Mouse (Mus musculus) forebrain, embryonic 13.5 days (tissue): ENCODE results near the gene Arhgef33. TPM values are rescaled to one million over a fixed set of nuclear protein-coding genes. Genes with fewer than 3 reads are reported as not detected.

Source experiments
- ATAC-seq: fragments of 200-750 bp; cut with Nextera tagmentation; 2 replicates; pipeline ENCODE4 v1.8.0; 2017
- H3K27ac ChIP-seq: fragments of 300-500 bp; sonication (generic); 2 replicates; pipeline ENCODE4 v1.5.1; 2015; ENCODE audit warnings: inconsistent platforms, mild to moderate bottlenecking, moderate library complexity
- H3K27me3 ChIP-seq: fragments of 300-500 bp; sonication (generic); 2 replicates; pipeline ENCODE4 v1.6.1; 2015; ENCODE audit warnings: mild to moderate bottlenecking, inconsistent platforms
- H3K36me3 ChIP-seq: fragments of 300-500 bp; sonication (generic); 2 replicates; pipeline ENCODE4 v1.6.1; 2015; ENCODE audit warnings: mild to moderate bottlenecking, inconsistent platforms; ENCODE audit not compliant: poor library complexity, severe bottlenecking
- H3K4me1 ChIP-seq: fragments of 300-500 bp; sonication (generic); 2 replicates; pipeline ENCODE4 v1.6.1; 2015; ENCODE audit warnings: inconsistent platforms
- H3K4me2 ChIP-seq: fragments of 300-500 bp; sonication (generic); 2 replicates; pipeline ENCODE4 v1.6.1; 2015; ENCODE audit warnings: inconsistent platforms, mild to moderate bottlenecking, moderate library complexity
- H3K4me3 ChIP-seq: fragments of 300-500 bp; sonication (generic); 2 replicates; pipeline ENCODE4 v1.5.1; 2015; ENCODE audit warnings: mild to moderate bottlenecking, inconsistent platforms
- H3K9ac ChIP-seq: fragments of 300-500 bp; sonication (generic); 2 replicates; pipeline ENCODE4 v1.6.1; 2015; ENCODE audit warnings: mild to moderate bottlenecking, inconsistent platforms
- H3K9me3 ChIP-seq: fragments of 300-500 bp; sonication (generic); replicated peaks from 2 replicates; pipeline ENCODE4 v1.6.1; 2016; ENCODE audit warnings: inconsistent platforms
- WGBS: fragments of 180-500 bp; shearing (Covaris S2); methylation state at CpG from one replicate; pipeline ENCODE4 v1.1.7; 2015; 5-methylcytosine and 5-hydroxymethylcytosine counted together
- polyA plus RNA-seq: library from polyadenylated mRNA; unstranded; fragments of >200 nt; fragmentation: Nextera tagmentation; extraction: Ambion mirVana; gene quantifications from 2 replicates; pipeline ENCODE4 v1.2.1, GENCODE M21; 2015

Gene Arhgef33
- polyA plus RNA-seq, 1 experiment from 2014 or later: 0.96 TPM

DNA sequence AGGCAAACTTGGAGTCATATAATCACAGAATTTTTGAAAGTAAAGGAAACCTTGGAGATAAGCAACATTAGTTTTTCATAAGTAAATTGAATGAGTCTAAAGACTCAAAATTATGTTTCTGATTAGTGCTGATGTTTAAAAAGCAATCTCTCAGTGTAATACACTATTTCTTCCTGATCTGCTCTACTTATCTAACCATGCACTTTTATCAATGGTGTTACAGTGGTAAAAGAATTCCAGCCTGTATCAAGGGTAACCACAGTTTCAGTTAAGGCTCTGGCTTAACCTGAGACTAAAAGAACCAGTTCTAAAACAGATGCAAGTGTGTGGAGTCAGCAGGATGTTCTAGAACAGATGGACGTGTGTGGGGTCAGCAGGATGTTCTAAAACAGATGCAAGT is 113.8 kb downstream of the Arhgef33 start:
- H3K9ac ChIP-seq: no peak overlapping the region
- H3K9me3 ChIP-seq: no peaks in the 10 kb centered on the region
- no peak for ATAC-seq
- no peak overlapping the region for H3K4me3 ChIP-seq
- no peak overlapping the region for H3K4me2 ChIP-seq
- no peaks in the 10 kb centered on the region for H3K27me3 ChIP-seq
- H3K36me3 ChIP-seq: peaks cover 49% of the 10 kb centered on the region
- H3K4me1 ChIP-seq: no peaks in the 10 kb centered on the region
- WGBS: 94% methylated on average over 1 of the region's 1 CpGs
- no peak overlapping the region for H3K27ac ChIP-seq

DNA sequence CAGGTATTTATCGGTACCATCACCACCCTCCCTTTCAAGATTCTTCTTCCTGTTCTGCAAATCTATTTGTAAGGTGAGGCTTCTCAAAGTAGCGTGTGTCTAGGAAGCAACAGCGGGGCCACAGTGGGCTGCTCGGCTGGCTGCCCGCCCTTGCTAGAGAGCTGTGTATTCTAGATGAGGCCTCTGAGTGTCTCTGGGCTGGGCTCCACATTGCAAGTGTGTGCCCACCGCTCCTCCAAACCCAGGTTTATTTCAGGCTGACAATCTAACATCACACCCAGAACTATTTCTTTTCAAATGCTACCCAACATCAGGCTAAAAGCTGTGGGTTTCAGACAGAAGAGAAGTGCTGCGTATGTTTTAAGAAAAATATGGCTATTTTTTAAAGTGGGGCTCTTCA is 119.0 kb downstream of the Arhgef33 start:
- Histone ChIP-seq H3K27ac (no peak overlapping the region), H3K4me1 (no peaks in the 10 kb centered on the region), H3K9me3 (no peaks in the 10 kb centered on the region), H3K36me3 (peaks cover 19% of the 10 kb centered on the region), H3K4me2 (no peak overlapping the region), H3K4me3 (no peak overlapping the region), H3K27me3 (no peaks in the 10 kb centered on the region), H3K9ac (no peak overlapping the region)
- 92% methylated on average over 7 of the region's 7 CpGs for WGBS
- ATAC-seq: no peak

DNA sequence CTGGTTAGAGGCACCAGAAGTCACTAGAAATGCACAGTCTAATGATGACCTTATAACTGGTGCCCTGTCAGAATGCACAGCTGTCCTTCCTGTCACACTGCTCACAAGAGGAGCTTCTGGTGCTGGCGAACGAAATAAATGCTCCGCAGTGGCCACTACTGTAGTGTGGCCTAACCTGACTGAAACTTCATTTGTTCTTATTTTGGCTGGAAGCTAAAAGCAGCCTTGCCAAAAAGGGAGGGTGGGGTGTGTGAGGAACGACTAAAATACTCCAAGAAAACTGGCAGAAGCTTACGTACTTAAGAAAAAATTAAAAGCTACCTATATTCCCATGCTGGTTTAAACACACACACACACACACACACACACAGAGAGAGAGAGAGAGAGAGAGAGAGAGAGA is 119.7 kb downstream of the Arhgef33 start:
- no peak overlapping the region for H3K4me3 ChIP-seq
- H3K9ac ChIP-seq: no peak overlapping the region
- H3K4me2 ChIP-seq: no peak overlapping the region
- peaks cover 18% of the 10 kb centered on the region for H3K36me3 ChIP-seq
- no peak overlapping the region for H3K27ac ChIP-seq
- ATAC-seq: no peak
- no peaks in the 10 kb centered on the region for H3K27me3 ChIP-seq
- 84% methylated on average over 5 of the region's 5 CpGs for WGBS
- H3K9me3 ChIP-seq: no peaks in the 10 kb centered on the region
- H3K4me1 ChIP-seq: no peaks in the 10 kb centered on the region

DNA sequence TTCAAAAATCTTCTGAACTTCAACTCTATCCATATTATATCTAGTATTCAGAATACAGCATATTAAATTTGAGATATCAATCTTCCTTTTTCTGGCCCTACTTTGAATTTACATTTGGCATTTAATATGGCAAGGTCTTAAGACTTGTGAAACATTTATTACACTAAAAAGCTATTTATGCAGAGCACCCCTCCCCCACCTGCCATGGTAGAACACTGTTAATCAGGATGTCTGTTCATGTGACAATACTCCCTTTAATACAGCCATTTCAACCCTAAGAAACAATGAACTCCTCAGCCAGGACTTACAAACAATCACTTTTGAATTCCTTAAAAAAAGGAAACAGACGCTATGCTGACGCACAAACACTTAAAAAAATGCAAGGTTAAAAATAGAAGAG is 120.8 kb downstream of the Arhgef33 start:
- ATAC-seq: no peak
- H3K4me1 ChIP-seq: no peaks in the 10 kb centered on the region
- no peaks in the 10 kb centered on the region for H3K9me3 ChIP-seq
- no peak overlapping the region for H3K4me2 ChIP-seq
- WGBS: 53% methylated on average over 2 of the region's 2 CpGs
- H3K27me3 ChIP-seq: no peaks in the 10 kb centered on the region
- peaks cover 15% of the 10 kb centered on the region for H3K36me3 ChIP-seq
- H3K4me3 ChIP-seq: no peak overlapping the region
- no peak overlapping the region for H3K9ac ChIP-seq
- H3K27ac ChIP-seq: no peak overlapping the region

DNA sequence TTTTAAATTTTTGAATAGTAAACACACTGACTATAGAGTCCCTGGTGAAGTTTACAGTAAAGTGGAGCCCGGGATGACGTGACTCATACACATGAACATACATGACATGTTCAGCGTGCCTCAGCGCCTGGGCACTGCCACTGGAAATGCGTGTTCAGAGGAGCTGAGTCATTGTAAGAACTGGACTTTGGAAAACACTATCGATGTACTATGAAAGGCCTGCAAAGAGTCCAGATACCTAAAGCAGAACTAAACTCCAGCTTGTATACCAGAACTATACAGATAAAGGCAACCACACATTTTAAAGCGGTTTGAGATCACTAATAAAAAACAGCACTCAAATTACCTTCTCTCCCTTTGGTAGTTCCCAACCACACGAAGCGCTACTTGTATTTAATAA is 124.8 kb downstream of the Arhgef33 start:
- Histone ChIP-seq H3K27ac (no peak overlapping the region), H3K4me1 (no peaks in the 10 kb centered on the region), H3K9ac (no peak overlapping the region), H3K4me3 (no peak overlapping the region), H3K36me3 (peaks cover 25% of the 10 kb centered on the region), H3K4me2 (no peak overlapping the region), H3K9me3 (no peaks in the 10 kb centered on the region), H3K27me3 (no peaks in the 10 kb centered on the region)
- no peak for ATAC-seq
- 96% methylated on average over 9 of the region's 9 CpGs for WGBS

DNA sequence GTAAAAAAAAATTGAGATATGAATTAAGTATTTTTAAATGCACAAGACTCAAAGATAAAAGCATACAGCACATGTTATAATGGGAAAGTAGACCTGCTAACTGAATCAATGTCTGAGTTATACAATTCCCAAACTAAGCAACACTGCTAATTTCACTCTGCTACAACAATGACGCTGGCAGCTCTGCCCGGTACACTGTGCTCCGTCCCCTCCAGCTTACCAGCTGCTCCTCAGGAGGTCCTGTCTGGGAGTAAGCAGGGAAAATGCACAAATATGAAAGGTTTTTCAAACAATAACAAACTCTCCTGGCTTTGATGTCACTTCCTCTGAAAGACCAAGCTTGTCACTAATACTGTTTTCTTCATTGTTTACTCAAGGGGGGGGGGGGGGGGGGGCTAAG is 127.2 kb downstream of the Arhgef33 start:
- 69% methylated on average over 3 of the region's 3 CpGs for WGBS
- peaks cover 36% of the 10 kb centered on the region for H3K36me3 ChIP-seq

DNA sequence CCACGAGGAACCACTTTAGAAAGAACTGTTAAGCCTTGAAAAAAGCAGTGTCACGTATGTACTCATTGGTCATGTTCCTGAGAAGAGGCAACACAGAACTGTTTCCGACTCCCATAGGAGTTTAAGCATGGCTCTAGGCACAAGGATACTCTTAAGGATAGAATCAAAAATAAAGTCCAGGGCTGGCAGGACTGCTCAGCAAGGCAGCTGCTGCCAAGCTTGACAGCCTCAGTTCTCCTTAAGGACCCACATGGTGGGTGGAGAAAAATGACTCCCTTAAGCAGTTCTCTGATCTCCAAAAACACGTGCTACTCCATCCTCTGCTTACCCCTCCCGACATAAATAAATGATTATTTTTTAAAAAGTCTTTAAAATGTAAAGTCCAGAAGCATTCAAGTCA is 128.5 kb downstream of the Arhgef33 start:
- Histone ChIP-seq H3K4me2 (no peak overlapping the region), H3K9ac (no peak overlapping the region), H3K27me3 (no peaks in the 10 kb centered on the region), H3K27ac (no peak overlapping the region), H3K4me3 (no peak overlapping the region), H3K9me3 (no peaks in the 10 kb centered on the region), H3K4me1 (no peaks in the 10 kb centered on the region), H3K36me3 (peaks cover 34% of the 10 kb centered on the region)
- WGBS: 91% methylated on average over 5 of the region's 5 CpGs
- ATAC-seq: no peak

More for the DNA sequence above, 127.2 kb downstream of the Arhgef33 start:
- Histone ChIP-seq H3K9me3 (no peaks in the 10 kb centered on the region), H3K4me3 (no peak overlapping the region), H3K4me1 (no peaks in the 10 kb centered on the region), H3K27ac (no peak overlapping the region), H3K4me2 (no peak overlapping the region), H3K9ac (no peak overlapping the region), H3K27me3 (no peaks in the 10 kb centered on the region)
- ATAC-seq: no peak

DNA sequence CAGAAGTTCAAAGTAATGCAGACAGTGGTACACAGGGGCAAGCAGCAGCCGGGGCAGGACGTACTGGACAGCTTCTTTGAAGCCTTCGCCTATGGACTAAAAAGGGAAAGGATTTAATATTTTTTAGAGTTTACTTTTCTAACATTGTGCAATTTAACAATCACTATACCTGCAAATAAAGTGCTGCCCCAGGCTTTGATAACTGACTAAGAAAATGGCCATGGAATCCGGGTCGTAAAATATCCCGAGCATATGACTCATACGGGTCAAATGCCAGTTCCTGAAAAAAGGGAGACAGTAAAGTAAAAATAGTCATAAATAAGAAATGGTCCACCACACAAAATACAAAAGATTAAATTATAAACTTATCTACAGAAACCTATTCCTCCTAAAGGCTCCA is 138.2 kb downstream of the Arhgef33 start:
- Histone ChIP-seq H3K9ac (no peak overlapping the region), H3K36me3 (peaks cover 68% of the 10 kb centered on the region), H3K4me3 (no peak overlapping the region), H3K27ac (no peak overlapping the region), H3K4me1 (peaks cover 6% of the 10 kb centered on the region; the same call in 1 of the 2 replicates), H3K9me3 (no peaks in the 10 kb centered on the region), H3K4me2 (no peak overlapping the region), H3K27me3 (no peaks in the 10 kb centered on the region)
- 95% methylated on average over 7 of the region's 7 CpGs for WGBS
- ATAC-seq: no peak

DNA sequence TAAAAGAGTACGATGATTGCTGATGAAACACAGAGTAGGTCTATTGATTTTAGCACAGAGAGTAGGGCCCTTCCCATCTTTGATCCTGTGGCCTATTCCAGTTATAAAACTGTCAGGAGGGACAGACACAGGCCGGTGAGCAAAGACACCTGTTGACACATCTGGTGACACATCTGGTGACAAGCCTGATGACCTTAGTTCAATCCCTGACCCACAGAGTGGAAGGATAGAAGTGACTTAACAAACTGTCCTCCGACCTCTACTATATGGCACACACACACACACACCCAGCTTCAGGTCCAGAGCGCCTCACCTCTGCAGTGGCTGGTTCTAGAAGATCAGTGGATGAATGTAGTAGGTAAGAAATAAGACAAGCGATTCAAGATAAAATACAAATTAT is 139.3 kb downstream of the Arhgef33 start:
- H3K4me1 ChIP-seq: peaks cover 3% of the 10 kb centered on the region; the same call in 1 of the 2 replicates
- H3K9ac ChIP-seq: no peak overlapping the region
- H3K27me3 ChIP-seq: no peaks in the 10 kb centered on the region
- no peaks in the 10 kb centered on the region for H3K9me3 ChIP-seq
- WGBS: 98% methylated on average over 5 of the region's 5 CpGs
- H3K4me2 ChIP-seq: no peak overlapping the region
- peaks cover 65% of the 10 kb centered on the region for H3K36me3 ChIP-seq
- ATAC-seq: no peak
- no peak overlapping the region for H3K4me3 ChIP-seq
- H3K27ac ChIP-seq: no peak overlapping the region

Other genes starting within 250 kb of the Arhgef33 start
- 82.6 and 85.4 TPM in 2 replicates for gene Hnrnpll, start 245.1 kb upstream of the Arhgef33 start, polyA plus RNA-seq
- gene Galm, start 179.9 kb upstream of the Arhgef33 start, polyA plus RNA-seq: 3.4 and 4.6 TPM in 2 replicates
- 747 and 755 TPM in 2 replicates for gene Srsf7, start 100.1 kb upstream of the Arhgef33 start, polyA plus RNA-seq
- 0.11 and 0.13 TPM in 2 replicates for gene Ttc39d, start 99.9 kb upstream of the Arhgef33 start, polyA plus RNA-seq
- 33.6 and 35.8 TPM in 2 replicates for gene Gemin6, start 83.0 kb upstream of the Arhgef33 start, polyA plus RNA-seq
- 49.0 and 51.0 TPM in 2 replicates for gene Morn2, start 17.2 kb upstream of the Arhgef33 start, polyA plus RNA-seq
- gene Dhx57, start 16.9 kb upstream of the Arhgef33 start, polyA plus RNA-seq: 28.6 and 32.0 TPM in 2 replicates
- gene Gm10190, start 66.1 kb downstream of the Arhgef33 start, polyA plus RNA-seq: 2.0 and 2.1 TPM in 2 replicates
- gene Sos1, start 173.0 kb downstream of the Arhgef33 start, polyA plus RNA-seq: 6.6 and 6.9 TPM in 2 replicates